Mouse (Mus musculus): ENCODE measurements around the gene Tnfaip8l1.

DNA sequence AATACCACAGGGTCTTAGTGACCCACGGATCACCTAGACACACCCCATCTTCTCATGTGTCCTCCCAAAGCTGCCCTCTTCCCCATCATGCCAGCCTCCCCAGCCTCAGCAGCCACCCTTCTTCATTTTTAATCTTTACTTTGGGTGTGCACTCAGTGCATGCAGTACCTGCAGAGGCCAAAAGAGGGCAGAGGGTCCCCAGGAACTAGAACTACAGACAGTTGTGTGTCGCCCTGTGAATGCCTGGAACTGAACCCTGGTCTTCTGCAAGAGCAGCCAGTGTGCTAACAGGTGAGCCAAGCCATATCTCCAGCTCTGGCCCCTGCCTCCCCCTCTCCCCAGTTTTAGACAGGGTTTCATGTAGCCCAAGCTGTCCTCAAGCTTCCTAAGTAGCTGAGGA, 34.6 kb downstream of the Tnfaip8l1 start:
- TF ChIP-seq CTCF (IDR thresholded peaks at IDR 0.05; ENCODE audit: extremely low read depth, insufficient read depth, low read length) (peak; percentile 33; the same call in 1 of the 2 replicates), POLR2A (IDR thresholded peaks at IDR 0.05; ENCODE audit: extremely low read depth, insufficient read depth, low read length) (no peak)
